Mouse (Mus musculus) neural tube, embryonic 11.5 days (tissue): Measurements from ENCODE around the gene Hist1h2bn. TPM values are rescaled to one million over a fixed set of nuclear protein-coding genes. Genes with fewer than 3 reads are reported as not detected.
"Not testable (repeated sequence)": the region's sequence is repeated elsewhere in the genome, so short reads cannot be mapped to it uniquely, and the experiment has no call there.

ENCODE experiments used
- ATAC-seq: fragments of 200-750 bp; cut with Nextera tagmentation; 2 replicates; pipeline ENCODE4 v1.8.0; 2017; ENCODE audit warnings: moderate number of reproducible peaks, mild to moderate bottlenecking, moderate TSS enrichment, moderate library complexity; ENCODE audit not compliant: insufficient read depth, low FRiP score, low TSS enrichment
- DNase-seq: peaks from one replicate; pipeline ENCODE4 v3.0.0-alpha.2; 2015; ENCODE audit warnings: low spot score
- H3K27ac ChIP-seq: fragments of 300-500 bp; sonication (generic); 2 replicates; pipeline ENCODE4 v1.5.1; 2014; ENCODE audit warnings: low read depth, mild to moderate bottlenecking, low read length
- H3K27me3 ChIP-seq: fragments of 300-500 bp; sonication (generic); 2 replicates; pipeline ENCODE4 v1.6.1; 2014; ENCODE audit warnings: mild to moderate bottlenecking, low read length, mixed read lengths; ENCODE audit not compliant: control insufficient read depth, insufficient read depth
- H3K36me3 ChIP-seq: fragments of 300-500 bp; sonication (generic); 2 replicates; pipeline ENCODE4 v1.6.1; 2014; ENCODE audit warnings: mild to moderate bottlenecking, low read length, moderate library complexity, mixed read lengths; ENCODE audit not compliant: control insufficient read depth, insufficient read depth
- H3K4me1 ChIP-seq: fragments of 300-500 bp; sonication (generic); 2 replicates; pipeline ENCODE4 v1.6.1; 2014; ENCODE audit warnings: low read length, mixed read lengths; ENCODE audit not compliant: control insufficient read depth, insufficient read depth
- H3K4me2 ChIP-seq: fragments of 300-500 bp; sonication (generic); 2 replicates; pipeline ENCODE4 v1.6.1; 2014; ENCODE audit warnings: low read depth, mild to moderate bottlenecking, moderate library complexity
- H3K4me3 ChIP-seq: fragments of 300-500 bp; sonication (generic); 2 replicates; pipeline ENCODE4 v1.5.1; 2014; ENCODE audit warnings: low read depth, low read length
- H3K9ac ChIP-seq: fragments of 300-500 bp; sonication (generic); 2 replicates; pipeline ENCODE4 v1.6.1; 2014; ENCODE audit warnings: mild to moderate bottlenecking, low read length
- H3K9me3 ChIP-seq: fragments of 300-500 bp; sonication (generic); 2 replicates; pipeline ENCODE4 v1.6.1; 2016; ENCODE audit warnings: low read length; ENCODE audit not compliant: control insufficient read depth
- WGBS: fragments of 180-500 bp; shearing (Covaris S2); extraction: QIAGEN DNeasy Blood & Tissue Kit; methylation state at CpG from one replicate; pipeline ENCODE4 v1.1.7; 2014; 5-methylcytosine and 5-hydroxymethylcytosine counted together
- polyA plus RNA-seq: library from polyadenylated mRNA; unstranded; fragments of >200 nt; fragmentation: Nextera tagmentation; extraction: Ambion mirVana; gene quantifications from 2 replicates; pipeline ENCODE4 v1.2.1, GENCODE M21; 2014

Gene Hist1h2bn
- polyA plus RNA-seq, 1 experiment from 2014 or later: 2.1 TPM

GRCm38 (mm10) chr13:21722993-21723836, 30.7 kb upstream of the Hist1h2bn start:
- H3K4me3 ChIP-seq: no peak overlapping the region; the same call in 1 of the 2 replicates
- peaks cover 25% of the 10 kb centered on the region for H3K4me1 ChIP-seq
- DNase-seq (peak; percentile 46), ATAC-seq (no peak)
- no peaks in the 10 kb centered on the region for H3K36me3 ChIP-seq
- H3K9me3 ChIP-seq: no peaks in the 10 kb centered on the region
- no peaks in the 10 kb centered on the region for H3K27me3 ChIP-seq
- H3K9ac ChIP-seq: peak overlapping the region; percentile 61; the same call in 1 of the 2 replicates
- no peak overlapping the region for H3K27ac ChIP-seq
- WGBS: 34% methylated on average over 5 of the region's 5 CpGs
- H3K4me2 ChIP-seq: no peak overlapping the region; the same call in 1 of the 2 replicates

- 20% methylated on average over 10 of the region's 11 CpGs for WGBS
- no peak overlapping the region for H3K27ac ChIP-seq
Measured at GRCm38 (mm10) chr13:21727948-21728572, 25.9 kb upstream of the Hist1h2bn start.

GRCm38 (mm10) chr13:21729544-21729943, 24.4 kb upstream of the Hist1h2bn start:
- DNase-seq (no peak), ATAC-seq (no peak)
- WGBS: 59% methylated on average over 1 of the region's 1 CpGs
- Histone ChIP-seq H3K9ac (no peak overlapping the region), H3K27me3 (no peaks in the 10 kb centered on the region), H3K27ac (no peak overlapping the region), H3K4me3 (no peak overlapping the region), H3K9me3 (no peaks in the 10 kb centered on the region), H3K36me3 (no peaks in the 10 kb centered on the region), H3K4me1 (peaks cover 5% of the 10 kb centered on the region; the same call in 1 of the 2 replicates), H3K4me2 (no peak overlapping the region)

More at GRCm38 (mm10) chr13:21727948-21728572, 25.9 kb upstream of the Hist1h2bn start:
- peaks cover 5% of the 10 kb centered on the region; the same call in 1 of the 2 replicates for H3K4me1 ChIP-seq
- no peaks in the 10 kb centered on the region for H3K27me3 ChIP-seq
- no peaks in the 10 kb centered on the region for H3K9me3 ChIP-seq
- H3K9ac ChIP-seq: no peak overlapping the region
- ATAC-seq (peak; percentile 86), DNase-seq (no peak)
- H3K4me3 ChIP-seq: no peak overlapping the region
- H3K4me2 ChIP-seq: no peak overlapping the region
- no peaks in the 10 kb centered on the region for H3K36me3 ChIP-seq

GRCm38 (mm10) chr13:21733466-21733865, 20.5 kb upstream of the Hist1h2bn start:
- 0 out of 2 replicates have a peak, but pooled peaks have one; percentile 3 for ATAC-seq
- 65% methylated on average over 5 of the region's 5 CpGs for WGBS

GRCm38 (mm10) chr13:21734010-21734905, 19.7 kb upstream of the Hist1h2bn start:
- DNase-seq (peak; percentile 84), ATAC-seq (peak; percentile 78)
- Histone ChIP-seq H3K9me3 (no peaks in the 10 kb centered on the region), H3K9ac (peak overlapping the region; percentile 83), H3K36me3 (no peaks in the 10 kb centered on the region), H3K4me2 (peak overlapping the region; percentile 61), H3K4me3 (peak overlapping the region; percentile 47), H3K4me1 (no peaks in the 10 kb centered on the region), H3K27ac (peak overlapping the region; percentile 97), H3K27me3 (no peaks in the 10 kb centered on the region)
- WGBS: under 1% methylated on average over 21 of the region's 21 CpGs

More at GRCm38 (mm10) chr13:21733466-21733865, 20.5 kb upstream of the Hist1h2bn start:
- no peak overlapping the region for H3K4me2 ChIP-seq
- no peaks in the 10 kb centered on the region for H3K4me1 ChIP-seq
- no peaks in the 10 kb centered on the region for H3K9me3 ChIP-seq
- H3K36me3 ChIP-seq: no peaks in the 10 kb centered on the region
- no peaks in the 10 kb centered on the region for H3K27me3 ChIP-seq
- H3K4me3 ChIP-seq: no peak overlapping the region
- H3K9ac ChIP-seq: no peak overlapping the region
- peak overlapping the region; percentile 97 for H3K27ac ChIP-seq
- DNase-seq: peak; percentile 40

GRCm38 (mm10) chr13:21734906-21735767, 18.8 kb upstream of the Hist1h2bn start, which contains the start of gene Hist1h4j:
TSS of gene Hist1h4j (plus strand) at chr13:21735064.
- DNase-seq (peak; percentile 94), ATAC-seq (peak; percentile 92)
- H3K27ac ChIP-seq: peak within 1 kb of the TSS; percentile 97
- H3K36me3 ChIP-seq, H3K27me3 ChIP-seq, H3K4me1 ChIP-seq, H3K9me3 ChIP-seq: not testable (repeated sequence)
- under 1% methylated on average over 43 of the region's 56 CpGs for WGBS
- peak within 1 kb of the TSS; percentile 61 for H3K4me2 ChIP-seq
- H3K4me3 ChIP-seq: peak within 1 kb of the TSS; percentile 47
- peak within 1 kb of the TSS; percentile 83 for H3K9ac ChIP-seq

GRCm38 (mm10) chr13:21745006-21745405, 8.9 kb upstream of the Hist1h2bn start:
- no peaks in the 10 kb centered on the region for H3K9me3 ChIP-seq
- no peak overlapping the region for H3K27ac ChIP-seq
- H3K4me1 ChIP-seq: peaks cover 6% of the 10 kb centered on the region; the same call in 1 of the 2 replicates
- no peak for ATAC-seq
- no peaks in the 10 kb centered on the region for H3K36me3 ChIP-seq
- no peak overlapping the region for H3K4me2 ChIP-seq
- 89% methylated on average over 1 of the region's 1 CpGs for WGBS
- DNase-seq: no peak
- H3K27me3 ChIP-seq: no peaks in the 10 kb centered on the region
- H3K9ac ChIP-seq: no peak overlapping the region
- no peak overlapping the region for H3K4me3 ChIP-seq
